Mouse (Mus musculus) yolk sac, embryonic 10.5 days (tissue): Measurements from ENCODE around the gene Spata3.
A peak's percentile ranks its signal among the peaks of the same experiment; 100 is the strongest.

Source experiments
- DNase-seq: peaks from one replicate; pipeline ENCODE4 v3.0.0-alpha.2; 2017; ENCODE audit warnings: low spot score

Gene Spata3

GRCm38 (mm10) chr1:86032273-86032987, 15.8 kb downstream of the Spata3 start:
- DNase-seq = no peak

DNA sequence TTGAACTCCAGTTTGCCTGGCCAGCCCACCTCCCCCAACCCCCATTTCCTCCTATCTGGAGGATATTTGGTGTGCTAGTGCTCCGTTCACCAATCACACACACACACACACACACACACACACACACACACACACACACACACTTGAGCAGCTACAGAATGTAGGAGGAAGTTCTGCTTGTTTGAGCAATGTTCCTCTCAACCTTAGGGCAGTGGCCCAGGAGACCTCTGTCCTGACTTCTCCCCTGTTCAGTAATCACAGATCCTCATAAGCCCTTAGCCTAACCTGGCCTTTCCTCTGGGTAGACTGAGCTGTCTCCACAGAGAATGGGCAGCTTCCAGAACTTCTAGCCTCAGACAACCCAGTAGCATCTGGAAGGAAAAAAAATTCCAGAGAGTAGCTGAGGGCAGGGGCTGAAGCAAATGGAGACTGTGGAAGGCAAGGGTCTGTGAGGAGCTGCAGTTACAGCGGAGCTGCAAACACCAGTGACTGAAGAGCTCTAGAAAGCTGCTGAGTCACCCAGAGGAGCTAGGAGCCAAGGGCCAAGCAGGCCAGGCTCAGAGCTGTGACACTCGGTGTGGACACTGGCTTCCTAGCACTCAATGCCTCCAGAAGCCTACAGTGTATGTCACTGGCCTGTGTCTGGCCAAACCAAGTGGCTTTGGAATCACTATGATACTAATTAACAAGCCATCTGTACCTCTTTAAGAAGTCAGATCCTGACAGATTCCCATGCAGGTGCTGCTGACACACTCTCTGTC, 21.8 kb downstream of the Spata3 start:
- peak; percentile 80 for DNase-seq

DNA sequence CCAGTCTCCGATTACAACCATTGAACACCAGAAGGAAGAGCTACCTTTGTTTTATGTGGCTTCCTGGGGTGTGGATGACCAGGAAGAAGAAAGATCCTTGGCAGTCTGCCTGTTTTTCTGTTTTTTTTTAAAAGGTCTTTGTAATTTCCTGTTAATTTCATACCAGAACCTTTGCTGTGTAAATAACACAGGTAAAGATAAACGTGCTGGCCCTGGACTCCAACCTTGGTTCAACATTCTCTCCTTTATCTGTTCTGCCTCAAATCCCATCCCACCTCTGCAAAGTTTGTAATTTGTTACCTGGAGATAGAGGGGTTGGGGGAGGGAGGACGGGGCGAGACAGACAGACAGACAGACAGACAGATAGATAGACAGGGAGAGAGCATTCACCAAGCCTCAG, 23.5 kb downstream of the Spata3 start:
- DNase-seq = peak; percentile 84

DNA sequence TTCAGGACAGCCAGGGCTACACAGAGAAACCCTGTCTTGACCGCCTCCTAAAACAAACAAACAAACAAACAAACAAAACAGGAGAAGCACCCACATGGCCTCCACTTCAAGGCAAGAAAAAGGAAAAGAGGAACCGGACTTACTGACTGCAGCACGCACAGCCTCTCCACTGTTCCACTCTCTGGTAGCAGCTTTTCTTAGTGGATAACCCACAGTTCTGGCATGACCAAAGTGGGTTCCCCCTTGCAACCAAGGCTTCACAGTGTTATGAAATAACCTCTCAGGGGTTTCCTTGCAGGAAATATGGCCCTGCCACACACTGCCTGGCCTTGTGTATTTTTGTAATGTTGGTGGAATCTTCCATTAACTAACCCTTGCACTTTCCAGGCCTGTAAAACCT, 24.2 kb downstream of the Spata3 start:
- no peak for DNase-seq

DNA sequence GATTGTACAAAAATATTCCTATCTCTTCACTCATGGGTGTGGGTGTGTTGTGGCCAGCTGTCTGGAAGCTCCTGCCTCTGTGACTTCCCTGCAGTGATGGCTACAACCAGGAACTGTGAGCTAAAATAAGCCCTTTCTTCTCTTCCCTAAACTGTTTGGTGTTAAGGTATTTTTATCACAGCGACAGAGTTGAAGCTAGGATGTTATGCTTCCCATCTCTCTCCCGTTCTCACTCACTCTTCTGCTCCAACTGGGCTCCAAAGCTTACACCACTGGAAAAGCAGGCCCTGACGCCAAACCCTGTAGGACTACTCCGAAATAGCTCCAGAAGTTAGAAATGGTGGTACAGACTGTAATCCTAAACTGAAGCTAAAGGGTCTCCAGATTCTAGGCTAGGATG, 28.4 kb downstream of the Spata3 start:
- no peak for DNase-seq

- peak; percentile 64 for DNase-seq
Measured at GRCm38 (mm10) chr1:86045848-86046805, 29.5 kb downstream of the Spata3 start, which contains the start of gene 2810459M11Rik. 2810459M11Rik (plus strand) TSS chr1:86045863.

- peak; percentile 53 for DNase-seq
Measured at GRCm38 (mm10) chr1:86046833-86047563, 30.4 kb downstream of the Spata3 start.

DNA sequence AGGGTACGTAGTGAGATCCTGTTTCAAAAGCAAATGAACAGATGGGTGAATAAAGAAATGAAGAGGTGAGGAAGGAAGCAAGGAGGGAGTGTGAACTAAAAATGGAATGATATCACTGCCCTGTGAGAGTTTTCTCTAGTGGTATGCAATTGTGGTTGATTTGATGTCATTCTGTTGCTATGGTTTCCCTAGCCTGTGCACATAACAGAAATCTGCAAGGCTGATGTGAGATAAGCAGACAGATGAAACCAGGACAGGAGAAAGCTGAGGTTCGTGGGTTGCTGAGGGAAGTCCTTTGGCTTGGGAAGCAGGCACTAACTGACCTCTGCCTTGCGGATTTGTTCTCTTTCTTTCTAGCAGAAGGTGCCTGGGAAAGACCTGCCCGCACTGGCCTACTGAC, 31.6 kb downstream of the Spata3 start:
- no peak for DNase-seq

DNA sequence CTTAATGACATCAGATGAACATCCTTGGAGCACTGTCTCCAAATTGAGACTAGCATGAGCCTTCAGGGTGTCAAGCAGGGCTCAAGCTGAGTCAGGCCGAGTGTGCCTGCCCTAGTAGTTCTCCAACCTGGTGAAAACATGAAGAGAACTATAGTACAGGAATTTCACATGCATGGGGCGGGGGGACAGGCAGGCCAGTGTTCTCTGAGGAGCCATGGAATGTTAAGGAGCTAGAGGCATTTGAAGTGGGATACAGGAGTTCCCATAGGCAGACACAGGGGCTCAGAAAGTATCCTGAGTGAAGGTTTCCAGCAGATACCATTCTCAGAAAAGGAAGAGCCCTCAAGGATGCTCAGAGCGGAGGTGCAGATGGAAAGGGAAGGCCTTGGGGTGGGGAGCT, 32.1 kb downstream of the Spata3 start:
- no peak for DNase-seq

- no peak for DNase-seq
Measured at GRCm38 (mm10) chr1:86053198-86053921, 36.7 kb downstream of the Spata3 start.

DNA sequence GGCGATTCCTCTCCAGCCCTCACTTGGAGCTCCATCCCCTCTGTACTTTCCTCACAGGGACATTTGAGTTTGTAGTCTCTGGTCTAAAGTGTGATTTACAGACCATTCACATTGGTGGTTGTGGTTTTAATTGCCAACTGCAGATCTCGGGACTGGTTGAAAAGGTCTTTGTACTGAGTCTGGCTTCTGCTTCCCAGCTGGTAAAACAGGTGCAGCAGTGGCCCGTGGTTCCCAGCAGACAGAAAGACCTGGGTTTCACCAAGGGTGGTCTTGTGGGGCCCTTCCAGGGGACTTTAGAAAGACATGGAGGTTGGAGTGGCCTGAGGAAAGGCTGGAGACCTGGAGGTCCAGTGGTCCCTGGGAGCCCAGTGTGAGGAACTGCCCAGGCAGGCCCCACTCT, 38.3 kb downstream of the Spata3 start:
- DNase-seq = no peak

- peak; percentile 93 for DNase-seq
Measured at GRCm38 (mm10) chr1:86056284-86056683, 39.7 kb downstream of the Spata3 start.

GRCm38 (mm10) chr1:86058856-86059769, 42.5 kb downstream of the Spata3 start:
- peak; percentile 93 for DNase-seq

GRCm38 (mm10) chr1:86062523-86062922, 45.9 kb downstream of the Spata3 start:
- no peak for DNase-seq

DNA sequence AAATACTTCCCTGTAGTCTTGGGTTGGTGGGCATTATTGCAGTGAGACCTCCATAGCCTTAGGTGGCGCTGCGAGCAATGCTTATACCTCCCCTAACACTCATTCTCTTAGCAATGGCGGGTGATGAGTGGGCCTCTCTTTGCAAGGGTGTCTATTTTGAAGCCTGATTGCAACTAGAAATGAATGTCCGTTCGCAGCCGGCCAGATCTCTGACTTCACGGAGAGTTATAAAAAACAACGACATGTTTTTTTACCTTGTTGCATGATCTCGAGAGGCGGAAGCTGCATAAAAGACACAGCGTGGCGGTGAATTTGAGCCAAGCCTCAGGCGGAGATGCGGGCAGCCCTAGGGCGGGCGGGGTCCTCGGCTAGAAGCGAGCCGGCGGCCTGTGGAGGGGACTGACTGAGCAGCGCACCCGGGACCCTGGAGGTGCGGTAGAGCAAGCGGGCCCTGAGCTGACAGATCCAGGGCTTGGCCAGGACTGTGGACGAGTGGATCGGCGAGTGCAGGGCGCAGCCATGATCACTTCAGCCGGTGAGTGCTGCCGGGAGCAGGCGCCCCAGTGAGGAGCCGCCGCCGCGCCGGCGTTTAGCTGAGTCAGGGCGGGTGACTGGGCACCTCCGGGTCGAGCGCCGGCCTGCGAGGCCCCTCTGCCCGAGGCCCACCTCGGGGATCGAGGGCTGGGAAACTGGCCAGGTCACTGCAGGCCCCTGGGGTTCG, 47.8 kb downstream of the Spata3 start, which contains the start of gene Psmd1:
Gene Psmd1 (plus strand): TSS at position 117 of the 721 bp plus-strand sequence.
- peak; percentile 93 for DNase-seq

DNA sequence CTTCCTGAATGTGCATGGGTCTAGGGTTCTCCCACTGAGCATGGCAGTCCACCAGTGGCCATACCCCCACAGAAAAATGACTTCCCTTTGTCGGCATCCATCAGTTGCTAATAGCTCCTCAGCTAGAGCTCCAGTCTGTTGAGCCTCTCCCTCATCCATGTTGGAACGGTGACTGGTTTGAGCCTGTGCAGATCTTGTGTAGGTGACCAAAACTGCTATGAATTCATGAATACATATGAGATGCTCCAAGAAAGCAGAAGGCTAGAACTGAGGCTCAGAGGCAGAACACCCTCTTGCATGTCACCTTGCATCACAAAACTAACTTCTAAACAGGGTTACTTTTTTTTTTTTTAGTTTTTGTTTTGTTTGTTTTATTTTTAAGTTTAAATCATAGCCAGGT, 59.9 kb downstream of the Spata3 start:
- DNase-seq = no peak
